Mouse (Mus musculus): Measurements from ENCODE around the gene Ivns1abp.

DNA sequence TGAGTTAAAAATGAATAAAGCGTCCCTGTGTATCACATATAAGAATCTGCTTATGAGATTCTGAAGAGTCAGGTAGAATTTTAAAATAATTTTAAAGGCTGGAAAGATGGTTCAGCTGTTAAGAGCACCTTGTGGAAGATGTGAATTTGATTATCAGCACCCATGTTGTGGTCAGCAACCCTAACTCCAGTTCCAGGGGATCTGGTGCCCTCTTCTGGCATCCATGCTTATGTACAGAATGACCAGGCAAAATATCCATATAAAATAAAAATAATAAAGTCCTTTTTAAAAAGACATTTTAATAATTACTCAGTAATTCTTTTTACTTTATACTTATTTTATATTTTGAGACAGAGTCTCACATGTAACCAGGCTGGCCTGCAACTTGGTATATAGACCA is 45.8 kb downstream of the Ivns1abp start:
- TF ChIP-seq CTCF (IDR thresholded peaks at IDR 0.05; ENCODE audit: borderline replicate concordance, extremely low read depth, insufficient read depth, insufficient read length), result peak; percentile 47; the same call in 1 of the 2 replicates
- no peak for TF ChIP-seq POLR2A (IDR thresholded peaks at IDR 0.05; ENCODE audit: borderline replicate concordance, extremely low read depth, insufficient read depth, insufficient read length, poor library complexity, severe bottlenecking)

Measured in brain, embryonic 14.5 days (tissue).